Mouse (Mus musculus) hindbrain, embryonic 15.5 days (tissue): ENCODE data around the gene Aspscr1. TPM values are rescaled to one million over a fixed set of nuclear protein-coding genes. Genes with fewer than 3 reads are reported as not detected.

ENCODE experiments used
- ATAC-seq: fragments of 200-750 bp; cut with Nextera tagmentation; 2 replicates; pipeline ENCODE4 v1.8.0; 2017; ENCODE audit warnings: low read depth, moderate number of reproducible peaks, moderate TSS enrichment; ENCODE audit not compliant: low FRiP score
- H3K27ac ChIP-seq: fragments of 300-500 bp; sonication (generic); replicated peaks from 2 replicates; pipeline ENCODE4 v1.5.1; 2015; ENCODE audit warnings: mild to moderate bottlenecking, inconsistent platforms
- H3K27me3 ChIP-seq: fragments of 300-500 bp; sonication (generic); 2 replicates; pipeline ENCODE4 v1.6.1; 2015; ENCODE audit warnings: control low read depth, inconsistent platforms
- H3K36me3 ChIP-seq: fragments of 300-500 bp; sonication (generic); 2 replicates; pipeline ENCODE4 v1.6.1; 2015; ENCODE audit warnings: control low read depth, inconsistent platforms
- H3K4me1 ChIP-seq: fragments of 300-500 bp; sonication (generic); replicated peaks from 2 replicates; pipeline ENCODE4 v1.6.1; 2015; ENCODE audit warnings: control low read depth, inconsistent platforms
- H3K4me2 ChIP-seq: fragments of 300-500 bp; sonication (generic); 2 replicates; pipeline ENCODE4 v1.6.1; 2015; ENCODE audit warnings: moderate library complexity, mild to moderate bottlenecking, inconsistent platforms
- H3K4me3 ChIP-seq: fragments of 300-500 bp; sonication (generic); 2 replicates; pipeline ENCODE4 v1.5.1; 2015; ENCODE audit warnings: mild to moderate bottlenecking, inconsistent platforms
- H3K9ac ChIP-seq: fragments of 300-500 bp; sonication (generic); 2 replicates; pipeline ENCODE4 v1.6.1; 2015; ENCODE audit warnings: inconsistent platforms
- H3K9me3 ChIP-seq: fragments of 300-500 bp; sonication (generic); 2 replicates; pipeline ENCODE4 v1.6.1; 2016; ENCODE audit warnings: control low read depth, inconsistent platforms
- WGBS: fragments of 180-500 bp; shearing (Covaris S2); methylation state at CpG from one replicate; pipeline ENCODE4 v1.1.7; 2015; 5-methylcytosine and 5-hydroxymethylcytosine counted together
- polyA plus RNA-seq: library from polyadenylated mRNA; unstranded; fragments of >200 nt; fragmentation: Nextera tagmentation; extraction: Ambion mirVana; gene quantifications from 2 replicates; pipeline ENCODE4 v1.2.1, GENCODE M21; 2015

Aspscr1 gene
- 140 and 154 TPM in 2 replicates for polyA plus RNA-seq

DNA sequence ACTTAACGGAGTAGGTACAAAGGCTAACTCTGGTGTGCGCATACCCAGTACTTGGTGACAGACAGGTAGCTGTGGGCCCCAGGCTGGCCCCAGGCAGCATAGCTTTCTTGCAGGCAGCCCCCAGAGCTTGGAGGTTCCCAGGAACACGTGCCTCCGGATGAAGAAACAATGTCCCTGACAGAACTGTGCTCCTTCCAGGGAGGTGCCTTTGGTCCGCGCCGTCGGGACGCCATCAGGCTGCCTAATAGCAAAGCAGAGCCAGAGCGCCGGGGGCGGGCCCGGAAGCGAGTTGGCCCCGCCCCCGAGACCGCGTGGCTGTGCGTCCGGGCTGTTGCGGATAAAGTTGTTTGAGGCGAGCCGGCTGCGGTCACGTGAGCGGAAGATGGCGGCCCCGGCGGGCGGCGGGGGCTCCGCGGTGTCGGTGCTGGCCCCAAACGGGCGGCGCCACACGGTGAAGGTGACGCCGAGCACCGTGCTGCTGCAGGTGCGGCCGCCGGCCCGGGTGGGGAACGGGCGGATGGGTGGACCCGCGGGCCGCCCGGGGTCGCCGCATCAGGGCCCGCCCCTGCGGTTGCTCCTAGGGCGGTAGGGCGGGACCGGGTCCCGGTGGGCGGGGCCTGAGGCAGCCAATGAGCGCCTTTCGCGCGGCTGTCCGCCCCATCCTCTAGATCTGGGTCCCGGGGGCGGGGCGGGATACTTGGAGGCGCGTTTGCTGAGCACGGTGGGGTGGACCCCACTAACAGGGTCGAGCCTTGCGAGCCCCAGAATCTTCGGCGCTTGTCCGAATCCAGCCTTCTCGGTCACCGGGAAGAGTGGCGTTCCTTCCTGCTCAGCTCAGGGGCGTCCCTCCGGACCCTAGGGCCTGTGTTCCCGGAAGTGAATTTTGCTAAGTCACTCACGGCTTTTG, at the start of gene Aspscr1:
Aspscr1 (plus strand) TSS at position 287 of the 907 bp plus-strand sequence.
- Histone ChIP-seq H3K36me3 (no peaks in the 10 kb centered on the region), H3K4me2 (peak within 1 kb of the TSS; percentile 83), H3K9me3 (no peaks in the 10 kb centered on the region), H3K27ac (peak within 1 kb of the TSS; percentile 93), H3K9ac (peak within 1 kb of the TSS; percentile 67), H3K27me3 (no peaks in the 10 kb centered on the region), H3K4me1 (peaks cover 18% of the 10 kb centered on the region), H3K4me3 (peak within 1 kb of the TSS; percentile 62)
- 1% methylated on average over 80 of the region's 83 CpGs for WGBS
- peak; percentile 98 for ATAC-seq

DNA sequence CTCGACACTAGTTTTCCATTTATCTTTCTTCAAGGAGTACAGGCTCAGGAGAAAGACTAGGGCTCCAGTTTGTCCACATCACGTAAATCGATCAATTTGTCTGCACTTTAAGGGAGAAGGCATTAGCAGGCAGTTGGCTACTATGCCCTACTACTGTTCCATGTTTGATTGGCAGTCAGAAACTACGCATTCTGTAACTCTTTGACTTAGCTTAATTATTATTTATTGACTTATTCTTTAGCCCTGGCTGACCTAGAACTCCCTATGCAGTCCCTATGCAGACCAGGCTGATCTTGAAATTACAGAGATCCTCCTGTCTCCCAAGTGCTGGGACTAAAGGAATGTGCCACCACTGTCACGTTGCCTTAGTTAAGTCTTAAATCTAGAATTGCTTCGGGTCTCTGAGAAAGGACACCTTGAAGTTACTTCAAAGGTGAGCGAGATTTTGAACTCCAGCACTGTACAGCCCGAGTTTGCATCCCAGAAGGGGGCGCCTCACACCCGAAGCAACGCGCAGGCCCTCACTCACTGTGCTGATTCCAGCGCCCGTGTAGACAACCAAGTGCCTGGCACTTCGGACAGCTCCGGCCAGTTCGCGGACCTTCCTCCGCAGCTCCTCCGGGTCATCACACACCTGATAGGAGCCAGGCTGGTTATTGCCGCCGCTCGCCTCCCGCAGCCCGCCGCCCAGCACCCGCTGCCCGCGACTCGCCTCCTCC, 48.7 kb upstream of the Aspscr1 start:
- Histone ChIP-seq H3K4me1 (peaks cover 23% of the 10 kb centered on the region), H3K36me3 (peaks cover 39% of the 10 kb centered on the region)
- 13% methylated on average over 29 of the region's 30 CpGs for WGBS

DNA sequence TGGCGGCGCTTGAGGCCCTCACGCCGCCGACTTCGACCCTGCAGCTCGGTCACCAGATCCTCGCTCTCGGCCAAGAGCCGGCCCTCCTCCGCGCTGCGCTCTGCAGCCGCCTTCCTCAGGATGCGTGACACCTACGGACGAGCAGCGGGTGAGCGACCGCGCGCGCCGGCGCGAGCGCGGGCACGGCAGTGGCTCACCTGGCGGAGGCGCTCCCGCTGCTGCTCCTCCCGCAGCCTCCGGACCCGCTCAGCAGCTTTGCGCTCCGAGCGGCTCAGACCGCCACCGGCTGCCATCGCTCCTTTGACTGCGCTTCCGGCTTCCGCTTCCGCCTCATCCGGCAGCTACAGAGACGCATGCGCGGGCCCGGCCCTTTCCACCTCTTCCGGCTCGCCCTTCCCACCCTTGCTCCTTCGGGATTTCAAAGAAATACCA, 48.1 kb upstream of the Aspscr1 start:
- Histone ChIP-seq H3K36me3 (peaks cover 40% of the 10 kb centered on the region), H3K27me3 (no peaks in the 10 kb centered on the region), H3K9me3 (no peaks in the 10 kb centered on the region), H3K4me3 (peak overlapping the region; percentile 95), H3K9ac (peak overlapping the region; percentile 86), H3K4me1 (peaks cover 29% of the 10 kb centered on the region), H3K27ac (peak overlapping the region; percentile 86), H3K4me2 (peak overlapping the region; percentile 96)
- peak; percentile 88 for ATAC-seq
- WGBS, result under 1% methylated on average over 49 of the region's 53 CpGs

More for the DNA sequence above, 48.7 kb upstream of the Aspscr1 start:
- no peaks in the 10 kb centered on the region for H3K9me3 ChIP-seq
- no peaks in the 10 kb centered on the region for H3K27me3 ChIP-seq
- H3K4me3 ChIP-seq, result peak overlapping the region; percentile 95
- peak; percentile 57 for ATAC-seq
- H3K9ac ChIP-seq, result peak overlapping the region; percentile 86
- peak overlapping the region; percentile 86 for H3K27ac ChIP-seq
- peak overlapping the region; percentile 96 for H3K4me2 ChIP-seq

DNA sequence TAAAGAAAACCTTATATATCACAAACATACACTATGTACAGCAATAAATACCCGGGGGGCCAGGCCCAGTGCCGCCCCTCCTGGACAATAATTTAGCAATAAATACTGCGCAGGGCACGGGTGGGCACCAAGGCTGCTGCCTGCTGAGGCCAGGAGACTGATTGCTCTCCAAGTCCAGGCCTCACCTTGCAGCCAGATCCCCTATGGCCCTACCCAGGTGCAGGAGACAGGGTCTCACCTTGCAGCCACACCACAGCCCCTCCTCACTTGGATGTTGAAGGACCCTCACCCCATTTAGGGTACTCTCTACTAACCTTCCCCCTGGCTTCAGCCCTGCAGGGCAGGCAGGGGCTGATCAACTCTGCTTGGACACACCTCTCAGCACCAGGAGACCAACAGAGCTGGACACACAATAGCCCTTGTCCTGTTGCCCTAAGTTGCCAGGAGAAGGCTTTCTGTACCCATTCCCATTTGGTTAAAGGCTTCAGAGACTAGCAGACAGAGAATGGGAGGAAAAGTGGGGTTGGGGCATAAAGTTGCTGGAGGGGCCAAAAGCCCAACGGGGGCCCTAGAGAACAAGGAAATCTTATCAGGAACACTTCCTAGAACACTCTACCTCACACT, 47.5 kb upstream of the Aspscr1 start, which contains the start of gene Sirt7:
Sirt7 (minus strand) TSS at position 89 of the 624 bp plus-strand sequence.
- Histone ChIP-seq H3K36me3 (peaks cover 34% of the 10 kb centered on the region), H3K9ac (peak within 1 kb of the TSS; percentile 86), H3K4me1 (peaks cover 34% of the 10 kb centered on the region), H3K4me3 (peak within 1 kb of the TSS; percentile 95), H3K9me3 (no peaks in the 10 kb centered on the region), H3K27ac (peak within 1 kb of the TSS; percentile 86), H3K27me3 (no peaks in the 10 kb centered on the region), H3K4me2 (peak within 1 kb of the TSS; percentile 96)
- peak; percentile 23 for ATAC-seq
- WGBS, result 21% methylated on average over 5 of the region's 5 CpGs

DNA sequence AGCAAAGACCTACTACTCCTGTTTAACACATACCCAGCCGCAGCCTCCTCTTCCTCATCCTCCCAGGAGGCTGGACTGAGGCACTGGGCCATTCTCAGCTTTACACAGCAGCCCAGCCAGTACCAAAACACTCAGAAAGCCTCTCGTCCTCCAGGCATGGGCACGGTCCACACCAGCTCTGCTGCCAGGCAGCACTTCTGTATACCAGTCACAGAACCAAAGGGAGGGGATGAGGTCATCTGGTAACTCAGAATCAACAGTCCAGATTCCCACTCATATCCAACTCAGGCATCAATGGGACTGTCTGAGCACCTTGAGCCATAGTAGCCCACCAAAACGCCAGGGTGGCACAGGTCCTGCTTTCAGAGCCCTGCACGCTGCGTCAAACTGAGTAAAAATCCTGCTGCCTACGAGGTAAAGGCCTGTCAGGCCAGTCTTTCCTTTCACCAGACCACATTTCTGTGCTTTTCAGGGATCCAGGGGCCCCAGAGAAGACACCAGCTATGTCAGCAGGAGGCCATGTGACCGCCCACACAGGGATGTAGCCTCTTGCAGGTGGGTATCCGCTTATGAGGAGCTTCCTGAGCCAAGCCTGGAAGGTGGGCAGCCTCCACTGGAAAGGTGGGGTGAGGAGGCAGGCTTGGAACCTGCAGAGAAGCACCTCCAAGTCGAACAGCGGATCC, 45.8 kb upstream of the Aspscr1 start:
- H3K9ac ChIP-seq, result no peak overlapping the region
- H3K27ac ChIP-seq, result no peak overlapping the region
- H3K4me3 ChIP-seq, result no peak overlapping the region
- peaks cover 50% of the 10 kb centered on the region for H3K4me1 ChIP-seq
- WGBS, result 90% methylated on average over 11 of the region's 11 CpGs
- ATAC-seq, result no peak
- H3K36me3 ChIP-seq, result peaks cover 21% of the 10 kb centered on the region
- H3K9me3 ChIP-seq, result no peaks in the 10 kb centered on the region
- H3K27me3 ChIP-seq, result no peaks in the 10 kb centered on the region
- H3K4me2 ChIP-seq, result no peak overlapping the region

DNA sequence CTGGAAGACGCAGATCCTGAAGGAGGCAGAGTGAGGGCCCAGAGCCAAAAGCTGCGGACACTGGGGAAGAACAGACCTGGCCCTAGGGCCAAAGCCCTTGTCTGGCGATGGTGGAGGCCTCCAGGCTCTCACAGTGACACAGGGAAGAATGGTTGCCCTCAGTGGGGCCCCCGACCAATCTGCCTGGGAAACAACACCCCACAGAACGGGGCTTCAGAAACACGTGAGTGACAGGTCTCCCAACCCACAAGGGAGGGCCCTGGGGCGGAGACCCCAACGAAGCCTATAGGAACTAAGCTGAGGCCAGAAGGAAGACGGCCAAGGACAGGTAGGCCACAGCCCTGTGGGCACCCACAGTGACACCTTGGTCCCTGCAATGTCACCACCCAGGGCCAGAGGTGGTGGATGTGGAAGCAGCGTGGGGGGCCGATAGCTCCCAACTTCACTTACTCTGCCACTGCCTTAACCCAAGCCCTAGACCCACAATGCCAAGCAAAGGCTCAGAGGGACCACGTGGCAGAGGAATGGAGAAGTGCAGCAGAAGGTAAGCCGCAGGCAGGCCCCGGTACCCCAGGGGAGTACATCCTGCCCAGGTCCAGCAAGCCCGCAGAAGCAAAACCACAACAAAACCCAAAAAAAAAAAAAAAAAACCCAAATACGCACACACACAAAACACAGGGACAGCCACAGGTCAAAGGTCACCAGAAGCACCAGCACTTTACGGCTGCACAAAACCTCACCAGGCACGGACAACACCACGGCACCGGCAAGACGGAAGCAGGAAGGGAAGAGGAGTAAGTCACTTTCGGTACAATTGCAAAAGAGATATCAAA, 45.1 kb upstream of the Aspscr1 start:
- Histone ChIP-seq H3K9me3 (no peaks in the 10 kb centered on the region), H3K4me2 (no peak overlapping the region), H3K4me3 (no peak overlapping the region), H3K27ac (no peak overlapping the region), H3K36me3 (peaks cover 17% of the 10 kb centered on the region), H3K9ac (no peak overlapping the region), H3K27me3 (no peaks in the 10 kb centered on the region), H3K4me1 (peaks cover 57% of the 10 kb centered on the region)
- 76% methylated on average over 22 of the region's 22 CpGs for WGBS
- no peak for ATAC-seq

DNA sequence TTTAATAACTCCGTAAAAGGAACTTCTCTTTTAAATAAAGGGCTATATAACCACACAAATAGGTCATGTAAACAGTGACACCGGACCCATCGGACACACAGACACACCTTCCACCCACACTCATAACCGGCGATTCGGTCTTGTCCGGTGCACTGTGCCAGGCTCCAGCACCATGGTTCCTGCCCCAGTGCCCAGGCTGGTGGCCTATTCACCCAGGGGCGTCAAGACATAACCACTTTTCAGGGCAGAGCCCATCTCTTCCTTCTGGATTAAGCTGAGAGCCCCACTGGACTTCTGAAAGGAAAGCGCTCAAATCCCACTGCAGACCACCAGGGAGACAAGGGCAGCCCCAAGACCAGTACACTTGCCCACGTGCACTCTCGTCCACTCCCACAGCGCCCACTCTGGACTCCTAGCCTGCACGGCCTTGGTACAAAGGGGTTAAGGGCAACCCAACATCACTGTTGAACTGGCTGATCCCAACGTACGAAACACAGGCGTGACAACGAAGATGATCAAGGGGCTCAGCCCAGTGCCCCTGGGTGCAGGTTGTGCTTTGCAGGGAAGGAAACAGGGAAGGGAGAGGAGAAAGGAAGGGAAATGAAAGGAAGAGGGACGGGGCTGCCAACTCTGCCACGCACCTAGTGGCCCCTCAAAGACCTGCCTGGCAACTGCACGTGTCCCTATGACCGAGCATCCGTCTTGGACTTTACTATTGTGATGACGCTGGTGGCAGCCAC, 44.0 kb upstream of the Aspscr1 start:
- Histone ChIP-seq H3K4me3 (no peak overlapping the region), H3K4me1 (peaks cover 52% of the 10 kb centered on the region), H3K9me3 (no peaks in the 10 kb centered on the region), H3K36me3 (peaks cover 13% of the 10 kb centered on the region), H3K27ac (no peak overlapping the region), H3K9ac (no peak overlapping the region), H3K27me3 (no peaks in the 10 kb centered on the region), H3K4me2 (no peak overlapping the region)
- ATAC-seq, result no peak
- WGBS, result 94% methylated on average over 23 of the region's 23 CpGs

DNA sequence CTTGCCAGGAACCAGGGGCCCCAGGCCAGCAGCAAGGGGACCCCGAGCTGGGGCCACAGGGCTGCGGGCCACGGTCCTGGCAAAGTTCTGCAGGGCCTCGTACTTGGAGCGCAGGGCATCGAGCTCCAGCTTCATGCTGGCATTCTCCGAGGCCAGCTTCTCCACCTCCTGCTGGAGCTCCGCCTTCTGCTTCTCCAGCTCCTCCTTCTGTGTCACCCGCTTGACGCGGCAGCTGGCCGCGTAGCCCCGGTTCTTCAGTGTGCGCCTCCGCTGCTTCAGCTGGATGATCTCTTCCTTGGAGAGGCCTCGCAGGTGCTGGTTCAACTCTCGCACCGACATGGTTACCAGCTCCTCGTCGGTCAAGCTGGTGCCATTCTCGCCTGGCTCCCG, 43.4 kb upstream of the Aspscr1 start:
- H3K27me3 ChIP-seq, result no peaks in the 10 kb centered on the region
- no peak overlapping the region for H3K27ac ChIP-seq
- H3K4me2 ChIP-seq, result no peak overlapping the region
- peaks cover 50% of the 10 kb centered on the region for H3K4me1 ChIP-seq
- ATAC-seq, result no peak
- H3K36me3 ChIP-seq, result peaks cover 13% of the 10 kb centered on the region
- no peaks in the 10 kb centered on the region for H3K9me3 ChIP-seq
- H3K9ac ChIP-seq, result no peak overlapping the region
- WGBS, result 73% methylated on average over 23 of the region's 23 CpGs
- no peak overlapping the region for H3K4me3 ChIP-seq

DNA sequence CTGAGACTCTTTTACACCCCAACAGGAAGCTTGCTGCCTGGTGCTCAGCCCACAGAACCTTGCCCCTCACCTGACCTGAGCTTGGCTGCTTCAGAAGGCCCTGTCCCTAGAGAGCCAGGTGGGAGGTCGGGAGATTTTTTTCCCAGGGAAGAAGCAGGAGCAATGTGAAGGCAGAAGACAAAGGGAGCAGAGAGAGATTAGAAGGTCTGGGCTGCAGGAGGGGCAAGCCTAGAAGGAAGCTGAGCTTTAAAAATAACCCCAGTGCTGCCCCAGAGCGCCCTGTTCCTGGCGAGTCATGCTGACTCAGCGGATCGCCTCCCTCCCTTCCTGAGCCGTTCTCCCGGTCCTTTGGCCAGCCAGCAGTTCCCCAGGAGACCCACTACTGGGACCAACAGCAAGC, 42.9 kb upstream of the Aspscr1 start:
- H3K36me3 ChIP-seq, result peaks cover 13% of the 10 kb centered on the region
- peak overlapping the region; percentile 29; the same call in 1 of the 2 replicates for H3K9ac ChIP-seq
- no peaks in the 10 kb centered on the region for H3K27me3 ChIP-seq
- peak overlapping the region; percentile 63 for H3K27ac ChIP-seq
- H3K4me1 ChIP-seq, result peaks cover 50% of the 10 kb centered on the region
- 42% methylated on average over 7 of the region's 7 CpGs for WGBS
- no peak overlapping the region for H3K4me3 ChIP-seq
- peak overlapping the region; percentile 87; the same call in 1 of the 2 replicates for H3K4me2 ChIP-seq
- H3K9me3 ChIP-seq, result no peaks in the 10 kb centered on the region
- ATAC-seq, result no peak

DNA sequence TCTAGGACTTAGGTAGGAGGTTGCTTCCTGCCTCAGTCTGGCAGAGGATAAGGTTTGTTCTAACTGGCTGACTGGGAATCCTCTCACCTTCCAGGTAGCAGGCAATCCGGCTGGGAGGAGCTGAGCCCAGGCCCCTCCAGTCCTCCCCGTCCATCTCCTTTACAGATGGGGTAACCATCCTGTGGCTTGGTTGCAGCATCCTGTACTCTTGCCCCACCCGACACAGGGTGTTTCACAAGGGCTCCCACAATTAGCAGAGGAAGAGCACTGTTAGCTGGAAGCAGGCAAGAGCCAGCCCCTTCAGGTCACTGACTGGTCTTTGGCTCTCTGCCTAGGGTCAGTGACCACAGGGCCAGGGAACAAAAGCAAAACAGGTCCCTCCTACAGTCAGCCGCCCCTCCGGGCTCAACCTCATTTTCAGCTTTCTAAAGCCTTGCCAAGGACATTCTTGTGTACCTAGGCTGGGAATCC, 42.3 kb upstream of the Aspscr1 start:
- Histone ChIP-seq H3K4me2 (peak overlapping the region; percentile 87), H3K27ac (peak overlapping the region; percentile 63), H3K27me3 (no peaks in the 10 kb centered on the region), H3K9ac (peak overlapping the region; percentile 29; the same call in 1 of the 2 replicates), H3K36me3 (peaks cover 13% of the 10 kb centered on the region), H3K4me1 (peaks cover 45% of the 10 kb centered on the region), H3K4me3 (peak overlapping the region; percentile 3; the same call in 1 of the 2 replicates), H3K9me3 (no peaks in the 10 kb centered on the region)
- ATAC-seq, result no peak
- 43% methylated on average over 5 of the region's 5 CpGs for WGBS
